Mouse (Mus musculus) liver, adult 10 weeks (tissue): ENCODE results near the gene Kptn. TPM values are rescaled to one million over a fixed set of nuclear protein-coding genes. Genes with fewer than 3 reads are reported as not detected.

ENCODE experiments used
- polyA plus RNA-seq: library from polyadenylated mRNA; stranded (reverse); fragments of 350-450 nt; fragmentation: Illumina TruSeq; extraction: RNeasy Lipid Tissue Mini Kit (QIAGEN cat#74804); gene quantifications from one replicate; pipeline ENCODE4 v1.2.3, GENCODE M21; 2014; ENCODE audit warnings: low read depth, low replicate concordance

The Kptn gene
- 6.3 TPM for polyA plus RNA-seq

DNA sequence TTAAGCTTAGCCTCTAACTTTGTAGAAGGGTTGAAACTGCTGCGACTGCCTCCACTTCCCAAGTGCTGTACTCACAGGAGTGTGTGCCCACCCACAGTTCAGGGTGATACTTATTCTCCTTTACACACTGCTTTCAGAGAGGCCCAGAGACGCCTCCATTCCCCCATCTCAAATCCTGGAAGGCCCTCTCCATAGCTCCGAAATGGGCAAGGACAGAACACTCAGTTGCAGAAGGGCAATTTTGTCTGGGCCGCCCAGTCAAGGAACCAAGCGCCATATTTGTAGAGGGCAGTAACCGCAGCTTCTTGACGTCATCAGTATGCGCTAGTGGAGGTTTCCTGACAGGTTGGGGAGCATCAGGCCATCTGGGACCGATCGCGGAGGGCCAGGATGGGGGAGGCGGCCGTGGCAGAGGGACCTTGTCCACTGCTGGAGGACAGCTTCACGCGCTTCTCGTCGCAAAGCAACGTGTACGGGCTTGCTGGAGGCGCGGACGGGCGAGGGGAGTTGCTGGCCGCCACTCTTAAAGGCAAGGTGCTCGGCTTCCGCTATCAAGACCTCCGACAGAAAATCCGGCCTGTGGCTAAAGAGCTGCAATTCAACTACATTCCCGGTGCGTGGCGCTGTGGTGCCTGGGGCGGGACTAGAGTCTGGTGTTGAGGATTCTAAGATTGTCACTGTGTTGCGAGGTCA lies at the start of gene Kptn:
TSS of gene Kptn (plus strand) at position 327 of the 693 bp plus-strand sequence.

DNA sequence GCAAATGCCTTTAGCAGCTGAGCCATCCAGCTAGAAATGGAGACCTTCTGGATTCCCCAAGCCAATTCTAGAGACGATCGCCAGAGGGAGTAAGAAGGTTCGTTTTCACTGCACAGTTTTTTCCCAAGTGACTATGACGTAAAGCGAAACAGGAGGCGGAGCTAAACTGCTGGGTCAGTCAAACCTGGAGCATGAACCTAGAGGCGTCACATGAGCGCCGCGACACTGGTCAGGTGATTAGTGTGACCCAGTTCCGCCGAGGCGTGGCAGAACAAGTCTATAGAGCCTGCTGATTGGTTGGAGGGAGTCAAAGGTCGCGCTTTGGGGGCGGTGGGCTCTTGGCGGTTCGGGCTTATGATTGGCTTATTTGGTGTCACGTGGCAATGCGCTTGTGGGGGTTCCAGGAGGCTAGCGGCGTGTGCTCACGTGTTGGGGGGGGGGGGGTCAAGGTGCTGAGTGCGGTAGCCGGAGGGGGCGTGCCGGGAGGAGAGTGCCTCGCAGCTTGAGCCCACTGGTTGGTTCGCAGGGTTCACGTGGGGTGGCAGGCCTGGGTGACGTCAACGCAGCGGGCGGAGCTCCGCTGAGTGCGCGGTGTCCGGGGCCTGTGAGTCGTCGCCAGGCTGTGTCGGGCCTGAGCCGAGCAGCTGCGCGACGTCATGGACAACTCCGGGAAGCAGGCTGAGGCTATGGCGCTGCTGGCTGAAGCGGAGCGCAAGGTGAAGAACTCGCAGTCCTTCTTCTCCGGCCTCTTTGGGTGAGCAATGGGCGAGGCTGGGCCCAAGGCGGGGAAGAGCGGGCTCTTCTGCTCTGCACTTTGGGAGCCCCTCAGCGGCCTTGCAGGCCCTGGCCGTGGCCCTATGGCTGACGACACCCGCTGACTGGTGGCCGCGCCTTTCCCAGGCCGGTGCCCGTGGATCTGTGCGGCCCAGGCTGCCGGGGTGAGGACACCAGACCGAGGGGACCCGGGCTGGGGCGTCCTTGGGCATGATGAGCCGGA lies 21.4 kb upstream of the Kptn start, which contains the start of gene Napa:
TSS of gene Napa (plus strand) at position 438 of the 997 bp plus-strand sequence.

DNA sequence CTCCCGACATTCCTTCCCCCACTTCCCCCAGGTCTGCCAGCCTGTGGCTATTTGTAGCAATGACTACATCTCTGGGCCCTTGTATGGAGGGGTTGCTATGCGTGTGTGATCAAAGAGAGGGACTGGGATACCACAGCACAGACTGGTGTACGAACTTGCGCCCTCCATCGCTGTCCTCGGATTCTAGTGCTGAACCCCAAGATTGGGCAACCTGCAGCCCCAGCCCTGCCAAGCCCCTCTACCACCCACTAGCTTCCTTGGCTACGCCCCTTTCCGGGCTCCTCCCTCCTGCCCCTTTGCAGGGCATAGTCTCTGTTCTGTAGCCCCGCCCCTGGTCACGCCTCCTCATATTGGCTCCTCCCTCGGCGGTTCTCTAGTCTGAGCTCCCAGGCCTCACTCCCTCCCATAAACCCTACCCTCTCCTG lies 9.7 kb downstream of the Kptn start, which contains the start of gene Slc8a2:
TSS of gene Slc8a2 (plus strand) at position 406 of the 425 bp plus-strand sequence.

DNA sequence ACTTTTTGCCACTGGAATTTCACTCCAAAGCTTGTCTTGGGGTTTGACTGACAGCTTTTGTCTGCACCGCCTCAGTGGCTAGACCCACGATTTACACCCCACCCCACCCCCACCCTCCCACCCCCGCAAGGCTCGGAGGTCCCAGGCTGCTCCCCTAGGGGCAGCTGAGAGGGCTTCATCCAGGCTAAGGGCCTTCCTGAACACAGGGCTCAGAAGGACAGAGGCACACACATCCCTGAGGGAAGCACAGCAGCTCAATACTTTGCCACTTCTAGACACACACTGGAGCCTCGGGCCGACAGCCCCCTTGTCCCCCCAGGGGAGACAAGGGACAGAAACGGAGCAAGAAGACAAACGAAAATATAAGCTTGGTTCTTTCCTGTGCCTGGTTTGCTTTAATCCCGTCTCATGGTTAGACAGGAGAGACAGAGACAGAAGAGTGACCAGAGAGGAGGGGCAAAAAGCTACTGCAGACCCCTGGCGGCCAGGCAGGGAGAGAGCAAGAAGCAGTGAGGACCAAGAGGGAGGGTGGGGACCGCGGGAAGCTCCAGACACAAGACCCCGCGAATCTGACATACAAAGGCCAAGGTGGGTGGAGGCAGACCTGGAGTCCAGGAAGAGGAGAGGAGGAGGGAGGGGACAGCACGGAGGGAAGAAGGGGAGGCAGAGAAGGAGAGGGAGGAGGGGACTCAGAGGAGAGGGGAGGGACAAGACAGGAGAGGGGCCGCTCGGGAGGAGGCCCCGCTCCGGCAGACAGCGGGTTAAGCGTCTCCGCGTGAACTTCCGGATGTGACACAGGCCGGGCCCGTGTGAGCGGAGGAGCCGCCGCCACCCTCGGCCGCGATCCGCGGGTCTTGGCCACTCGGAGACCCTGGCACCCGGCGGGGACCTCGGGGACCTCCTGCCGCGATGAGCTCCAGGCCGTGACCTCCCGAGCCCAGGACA lies 55.2 kb downstream of the Kptn start, which contains the start of gene Meis3:
TSS of gene Meis3 (plus strand) at position 494 of the 945 bp plus-strand sequence.

Other genes starting within 250 kb of the Kptn start
- not detected for gene Crx, start 239.9 kb upstream of the Kptn start, polyA plus RNA-seq
- not detected for gene Crxos, start 237.3 kb upstream of the Kptn start, polyA plus RNA-seq
- gene Selenow, start 197.5 kb upstream of the Kptn start, polyA plus RNA-seq, result 17.5 TPM
- 10.4 TPM for gene Nop53, start 173.8 kb upstream of the Kptn start, polyA plus RNA-seq
- gene Ehd2, start 152.3 kb upstream of the Kptn start, polyA plus RNA-seq, result 0.74 TPM
- 0.26 TPM for gene Bicra, start 72.0 kb upstream of the Kptn start, polyA plus RNA-seq
- gene Zfp541, start 58.1 kb upstream of the Kptn start, polyA plus RNA-seq, result not detected
- 16.1 TPM for gene Napa, start 21.4 kb upstream of the Kptn start, polyA plus RNA-seq
- not detected for gene Slc8a2, start 9.9 kb downstream of the Kptn start, polyA plus RNA-seq
- gene Meis3, start 55.2 kb downstream of the Kptn start, polyA plus RNA-seq, result not detected
- 0.34 TPM for gene Dhx34, start 102.1 kb downstream of the Kptn start, polyA plus RNA-seq
- gene C5ar2, start 124.3 kb downstream of the Kptn start, polyA plus RNA-seq, result 0.93 TPM
- gene C5ar1, start 139.6 kb downstream of the Kptn start, polyA plus RNA-seq, result 0.64 TPM
- 0.40 TPM for gene Inafm1, start 153.7 kb downstream of the Kptn start, polyA plus RNA-seq
- gene Ccdc9, start 166.9 kb downstream of the Kptn start, polyA plus RNA-seq, result 9.4 TPM
- gene Bbc3, start 188.5 kb downstream of the Kptn start, polyA plus RNA-seq, result not detected